8 mouse cellular contexts compared by ENCODE assay signal in genomic region chr2:25193330-25193770, GRCm38 (mm10). TPM values are rescaled to one million over a fixed set of nuclear protein-coding genes. Genes with fewer than 3 reads are reported as not detected.
DNase-seq lines count a peak whose midpoint lies in the region; ATAC-seq and TF ChIP-seq lines count a peak whose summit lies in the region.

No protein-coding gene starts in this region.

- H3K9me3 ChIP-seq in ES-E14 (ENCODE audit: control insufficient read depth, insufficient read depth, low read depth, low read length) = no peaks in the 10 kb centered on the region
- no peaks in the 10 kb centered on the region for H3K9me3 ChIP-seq in forebrain, embryonic 14.5 days (replicated peaks; ENCODE audit: control insufficient read depth, low read length)
- no peaks in the 10 kb centered on the region for H3K9me3 ChIP-seq in lung, embryonic 15.5 days

- in situ Hi-C loops in ES-E14 (cut with MboI; ENCODE audit: low sequenced_read_pairs in 2 of 2, unreplicated experiment in 2 of 2) = no loop called here

- H3K4me2 ChIP-seq in forebrain, embryonic 14.5 days (ENCODE audit: low read length) = no peak overlapping the region
- H3K4me2 ChIP-seq in lung, embryonic 15.5 days = peak overlapping the region; percentile 21; the same call in 1 of the 2 replicates

- 0 out of 2 replicates have a peak, but pooled peaks have one; percentile 11 for TF ChIP-seq POLR2A in olfactory bulb, adult 2 months (IDR thresholded peaks at IDR 0.05; ENCODE audit: insufficient read depth, low read depth, low read length)

- H3K4me3 ChIP-seq in ES-E14 (ENCODE audit: insufficient read depth in 1 of 2, low read depth in 1 of 2, low read length in 2 of 2, poor library complexity in 1 of 2, severe bottlenecking in 1 of 2) = peak overlapping the region; percentile 9 to 35; a peak in 3 of 4 replicates
- H3K4me3 ChIP-seq in forebrain, embryonic 14.5 days (ENCODE audit: low read depth, low read length) = no peak overlapping the region
- no peak overlapping the region for H3K4me3 ChIP-seq in layer of hippocampus, adult 2 months
- H3K4me3 ChIP-seq in lung, embryonic 15.5 days = no peak overlapping the region
- H3K4me3 ChIP-seq in olfactory bulb, adult 2 months (ENCODE audit: insufficient read depth, low read depth, low read length) = no peak overlapping the region

- intact Hi-C loops in heart, postnatal 36 days (cut with DNase I) = loop anchor here (1.0 kb wide), 2 partner anchors 35 to 62 kb away; partner anchors contain the start of gene Tmem203

- peak; percentile 93 for ATAC-seq in cerebellum, adult (ENCODE audit: insufficient number of reproducible peaks, low FRiP score, low TSS enrichment)
- ATAC-seq in forebrain, embryonic 14.5 days = peak; percentile 82
- peak; percentile 68 for ATAC-seq in lung, embryonic 15.5 days (ENCODE audit: borderline replicate concordance, extremely low read depth, low FRiP score, low TSS enrichment)

- TF ChIP-seq CTCF in layer of hippocampus, adult 2 months (conservative IDR thresholded peaks at IDR 0.05) = peak; percentile 91
- TF ChIP-seq CTCF in olfactory bulb, adult 2 months (IDR thresholded peaks at IDR 0.05; ENCODE audit: insufficient read depth, low read depth, low read length) = peak; percentile 66

- 3% methylated on average over 6 of the region's 6 CpGs for WGBS in forebrain, embryonic 14.5 days
- WGBS in lung, embryonic 15.5 days = 2% methylated on average over 6 of the region's 6 CpGs
- 1% methylated on average over 6 of the region's 6 CpGs for WGBS in olfactory bulb, adult 2 months

- peaks cover 26% of the 10 kb centered on the region for H3K27me3 ChIP-seq in forebrain, embryonic 14.5 days (replicated peaks; ENCODE audit: control insufficient read depth, insufficient read depth, low read length)
- H3K27me3 ChIP-seq in lung, embryonic 15.5 days = peaks cover 9% of the 10 kb centered on the region

- H3K36me3 ChIP-seq in ES-E14 (ENCODE audit: control insufficient read depth, insufficient read depth, low read length, poor library complexity, severe bottlenecking) = peaks cover 3% of the 10 kb centered on the region; the same call in 1 of the 2 replicates
- peaks cover 5% of the 10 kb centered on the region; the same call in 1 of the 2 replicates for H3K36me3 ChIP-seq in forebrain, embryonic 14.5 days (ENCODE audit: control insufficient read depth, insufficient read depth, low read length)
- no peaks in the 10 kb centered on the region for H3K36me3 ChIP-seq in lung, embryonic 15.5 days

- peaks cover 2 to 22% of the 10 kb centered on the region in 2 experiments; a peak in 2 of 4 replicates for H3K4me1 ChIP-seq in ES-E14 (ENCODE audit: control insufficient read depth in 2 of 2, insufficient read depth in 2 of 2, low read length in 2 of 2, poor library complexity in 1 of 2)
- no peaks in the 10 kb centered on the region for H3K4me1 ChIP-seq in forebrain, embryonic 14.5 days (ENCODE audit: control insufficient read depth, insufficient read depth, low read length)
- H3K4me1 ChIP-seq in lung, embryonic 15.5 days = peaks cover 37% of the 10 kb centered on the region
- H3K4me1 ChIP-seq in olfactory bulb, adult 2 months (ENCODE audit: control insufficient read depth, insufficient read depth, low read length) = peaks cover 5% of the 10 kb centered on the region

- peak overlapping the region; percentile 12; the same call in 1 of the 2 replicates for H3K9ac ChIP-seq in ES-E14 (ENCODE audit: insufficient read depth, low read depth, low read length, poor library complexity, severe bottlenecking)
- H3K9ac ChIP-seq in forebrain, embryonic 14.5 days (ENCODE audit: low read length) = no peak overlapping the region
- H3K9ac ChIP-seq in lung, embryonic 15.5 days = peak overlapping the region; percentile 17; the same call in 1 of the 2 replicates

- DNase-seq in ES-E14 (ENCODE audit: low read depth, low spot score) = peak; percentile 96
- peak; percentile 92 for DNase-seq in forebrain, embryonic 14.5 days (ENCODE audit: low spot score)
- peak; percentile 82 to 87 for DNase-seq in heart, postnatal 36 days
- peak; percentile 76 to 82 for DNase-seq in layer of hippocampus, adult 2 months (ENCODE audit: low spot score in 2 of 2)
- DNase-seq in thymus, postnatal 0 days (ENCODE audit: low spot score) = peak; percentile 90

- H3K27ac ChIP-seq in ES-E14 (ENCODE audit: insufficient read depth, low read depth, low read length, poor library complexity, severe bottlenecking) = no peak overlapping the region
- no peak overlapping the region for H3K27ac ChIP-seq in forebrain, embryonic 14.5 days (ENCODE audit: low read depth, low read length)
- H3K27ac ChIP-seq in layer of hippocampus, adult 2 months = peak overlapping the region; percentile 39; the same call in 1 of the 2 replicates
- 0 out of 2 replicates have a peak overlapping the region, but pooled peaks have one; percentile 15 for H3K27ac ChIP-seq in lung, embryonic 15.5 days
- H3K27ac ChIP-seq in olfactory bulb, adult 2 months (ENCODE audit: insufficient read depth, low read depth, low read length) = no peak overlapping the region

TF ChIP-seq in ES-E14, 5 proteins besides CTCF, POLR2A, EP300 and RAD21:
- TF ChIP-seq ZNF384 (IDR thresholded peaks at IDR 0.05; ENCODE audit: low read depth, low read length) (no peak), HCFC1 (IDR thresholded peaks at IDR 0.05; ENCODE audit: borderline replicate concordance, insufficient read depth, low read length) (no peak), ZC3H11A (IDR thresholded peaks at IDR 0.05; ENCODE audit: borderline replicate concordance, low read depth, low read length) (peak; percentile 82; the same call in 1 of the 2 replicates)

RNA-seq across cellular contexts. Expression of gene Tor4a, which starts 3.3 kb away (rescaled TPM):
- total RNA-seq in ES-E14 (2012; rRNA removed) = 11.1 and 17.0 TPM in 2 replicates
- 0.97 and 1.9 TPM in 2 replicates for polyA plus RNA-seq in forebrain, embryonic 14.5 days (2014; fragmentation: Nextera tagmentation; extraction: Ambion mirVana)
- total RNA-seq in heart, postnatal 36 days (2021) = 1 to 10 TPM; 4.0 to 5.2 TPM
- 1 to 10 TPM; 2.2 to 3.0 TPM for total RNA-seq in layer of hippocampus, adult 2 months (2021)
- polyA plus RNA-seq in lung, embryonic 15.5 days (2015; fragmentation: Nextera tagmentation; extraction: Ambion mirVana) = 8.8 and 11.7 TPM in 2 replicates
- not detected in 2 replicates for polyA plus RNA-seq in olfactory bulb, adult 2 months (2012; ENCODE audit: insufficient read depth, insufficient read length, low replicate concordance, missing spikeins)
- polyA plus RNA-seq in thymus, postnatal 0 days (2015; fragmentation: Nextera tagmentation; extraction: Ambion mirVana) = 23.5 and 25.6 TPM in 2 replicates

RNA-seq across cellular contexts. Expression of gene Nrarp, which starts 12.8 kb away (rescaled TPM):
- total RNA-seq in ES-E14 (2012; rRNA removed) = 1.9 and 2.1 TPM in 2 replicates
- polyA plus RNA-seq in forebrain, embryonic 14.5 days (2014; fragmentation: Nextera tagmentation; extraction: Ambion mirVana) = 18.6 and 22.1 TPM in 2 replicates
- 10 to 100 TPM in 1 of 2 experiments, 1 to 10 TPM in 1; 9.7 to 12.0 TPM for total RNA-seq in heart, postnatal 36 days (2021)
- total RNA-seq in layer of hippocampus, adult 2 months (2021) = 10 to 100 TPM; 21.3 to 21.9 TPM
- 15.7 and 16.0 TPM in 2 replicates for polyA plus RNA-seq in lung, embryonic 15.5 days (2015; fragmentation: Nextera tagmentation; extraction: Ambion mirVana)
- not detected in 2 replicates for polyA plus RNA-seq in olfactory bulb, adult 2 months (2012; ENCODE audit: insufficient read depth, insufficient read length, low replicate concordance, missing spikeins)
- 9.5 TPM in 2 replicates for polyA plus RNA-seq in thymus, postnatal 0 days (2015; fragmentation: Nextera tagmentation; extraction: Ambion mirVana)

RNA-seq across cellular contexts. Expression of gene Nelfb, which starts 17.9 kb away (rescaled TPM):
- total RNA-seq in ES-E14 (2012; rRNA removed) = 50.9 and 60.9 TPM in 2 replicates
- polyA plus RNA-seq in forebrain, embryonic 14.5 days (2014; fragmentation: Nextera tagmentation; extraction: Ambion mirVana) = 68.8 and 73.5 TPM in 2 replicates
- total RNA-seq in heart, postnatal 36 days (2021) = 10 to 100 TPM; 38.7 to 39.9 TPM
- total RNA-seq in layer of hippocampus, adult 2 months (2021) = 10 to 100 TPM; 57.0 to 58.5 TPM
- 121 and 122 TPM in 2 replicates for polyA plus RNA-seq in lung, embryonic 15.5 days (2015; fragmentation: Nextera tagmentation; extraction: Ambion mirVana)
- polyA plus RNA-seq in olfactory bulb, adult 2 months (2012; ENCODE audit: insufficient read depth, insufficient read length, low replicate concordance, missing spikeins) = not detected in 2 replicates
- polyA plus RNA-seq in thymus, postnatal 0 days (2015; fragmentation: Nextera tagmentation; extraction: Ambion mirVana) = 73.3 and 78.1 TPM in 2 replicates

RNA-seq across cellular contexts. Expression of gene Stpg3, which starts 21.1 kb away (rescaled TPM):
- total RNA-seq in ES-E14 (2012; rRNA removed) = 0.45 and 1.1 TPM in 2 replicates
- not detected in 2 replicates for polyA plus RNA-seq in forebrain, embryonic 14.5 days (2014; fragmentation: Nextera tagmentation; extraction: Ambion mirVana)
- not detected for total RNA-seq in heart, postnatal 36 days (2021)
- total RNA-seq in layer of hippocampus, adult 2 months (2021) = under 1 TPM in 1 of 2 experiments, not detected in 1; 0.33 TPM
- polyA plus RNA-seq in lung, embryonic 15.5 days (2015; fragmentation: Nextera tagmentation; extraction: Ambion mirVana) = not detected in 2 replicates
- polyA plus RNA-seq in olfactory bulb, adult 2 months (2012; ENCODE audit: insufficient read depth, insufficient read length, low replicate concordance, missing spikeins) = not detected in 2 replicates
- polyA plus RNA-seq in thymus, postnatal 0 days (2015; fragmentation: Nextera tagmentation; extraction: Ambion mirVana) = 0.14 TPM in 1 of 2 replicates, not detected in the other

RNA-seq across cellular contexts. Expression of gene Fam166a, which starts 25.2 kb away (rescaled TPM):
- total RNA-seq in ES-E14 (2012; rRNA removed) = 0.49 and 0.74 TPM in 2 replicates
- 1.1 TPM in 1 of 2 replicates, not detected in the other for polyA plus RNA-seq in forebrain, embryonic 14.5 days (2014; fragmentation: Nextera tagmentation; extraction: Ambion mirVana)
- total RNA-seq in heart, postnatal 36 days (2021) = not detected
- not detected for total RNA-seq in layer of hippocampus, adult 2 months (2021)
- polyA plus RNA-seq in lung, embryonic 15.5 days (2015; fragmentation: Nextera tagmentation; extraction: Ambion mirVana) = 0.69 and 1.4 TPM in 2 replicates
- polyA plus RNA-seq in olfactory bulb, adult 2 months (2012; ENCODE audit: insufficient read depth, insufficient read length, low replicate concordance, missing spikeins) = not detected in 2 replicates
- 0.34 TPM in 1 of 2 replicates, not detected in the other for polyA plus RNA-seq in thymus, postnatal 0 days (2015; fragmentation: Nextera tagmentation; extraction: Ambion mirVana)

Comparison
In these comparisons a context has a peak if more than half of its experiments do, and no peak if none do; other contexts are left out.
1. H3K27ac ChIP-seq: peak in layer of hippocampus, adult 2 months (single experiment) and lung, embryonic 15.5 days (single experiment); none in ES-E14 (single experiment), forebrain, embryonic 14.5 days (single experiment) and olfactory bulb, adult 2 months (single experiment).
2. H3K4me3 ChIP-seq: peak in ES-E14 (2 of 2); none in forebrain, embryonic 14.5 days (single experiment), layer of hippocampus, adult 2 months (single experiment), lung, embryonic 15.5 days (single experiment) and olfactory bulb, adult 2 months (single experiment).
3. Peak in every context shown above with its lines, with median percentiles within 50 percentile points of each other: DNase-seq and ATAC-seq.